Mouse (Mus musculus) stomach, postnatal 0 days (tissue): ENCODE data around the gene Adk. TPM values are rescaled to one million over a fixed set of nuclear protein-coding genes. Genes with fewer than 3 reads are reported as not detected.

Experiments
- ATAC-seq: fragments of 200-750 bp; cut with Nextera tagmentation; 2 replicates; pipeline ENCODE4 v1.8.0; 2017; ENCODE audit not compliant: low FRiP score, low TSS enrichment
- DNase-seq: peaks from one replicate; pipeline ENCODE4 v3.0.0-alpha.2; 2016; ENCODE audit warnings: low spot score
- H3K27ac ChIP-seq: fragments of 300-500 bp; sonication (generic); replicated peaks from 2 replicates; pipeline ENCODE4 v1.5.1; 2014; ENCODE audit warnings: mild to moderate bottlenecking, control low read depth
- H3K27me3 ChIP-seq: fragments of 300-500 bp; sonication (generic); 2 replicates; pipeline ENCODE4 v1.6.1; 2014; ENCODE audit warnings: low read length; ENCODE audit not compliant: control insufficient read depth, insufficient read depth
- H3K36me3 ChIP-seq: fragments of 300-500 bp; sonication (generic); 2 replicates; pipeline ENCODE4 v1.6.1; 2014; ENCODE audit warnings: low read length, mixed read lengths; ENCODE audit not compliant: control insufficient read depth, insufficient read depth
- H3K4me1 ChIP-seq: fragments of 300-500 bp; sonication (generic); replicated peaks from 2 replicates; pipeline ENCODE4 v1.6.1; 2014; ENCODE audit warnings: antibody characterized with exemption; ENCODE audit not compliant: control insufficient read depth, insufficient read depth
- H3K4me2 ChIP-seq: fragments of 300-500 bp; sonication (generic); replicated peaks from 2 replicates; pipeline ENCODE4 v1.6.1; 2014; ENCODE audit warnings: low read depth, mild to moderate bottlenecking, control low read depth, moderate library complexity
- H3K4me3 ChIP-seq: fragments of 300-500 bp; sonication (generic); 2 replicates; pipeline ENCODE4 v1.5.1; 2014; ENCODE audit warnings: low read depth, low read length, control low read depth
- H3K9ac ChIP-seq: fragments of 300-500 bp; sonication (generic); 2 replicates; pipeline ENCODE4 v1.6.1; 2014; ENCODE audit warnings: mild to moderate bottlenecking, low read length, control low read depth, mixed read lengths
- H3K9me3 ChIP-seq: fragments of 300-500 bp; sonication (generic); 2 replicates; pipeline ENCODE4 v1.6.1; 2016; ENCODE audit warnings: low read length; ENCODE audit not compliant: control insufficient read depth
- CTCF ChIP-seq: IDR thresholded peaks from 2 replicates; pipeline ENCODE4 v1.5.1; 2016; ENCODE audit warnings: antibody characterized with exemption, low read depth, mild to moderate bottlenecking, moderate library complexity
- EP300 ChIP-seq: optimal IDR thresholded peaks from 2 replicates; pipeline ENCODE3; 2016; ENCODE audit warnings: antibody characterized with exemption
- WGBS: fragments of 180-500 bp; shearing (Covaris S2); extraction: QIAGEN DNeasy Blood & Tissue Kit; methylation state at CpG from one replicate; pipeline ENCODE4 v1.1.7; 2014; 5-methylcytosine and 5-hydroxymethylcytosine counted together
- polyA plus RNA-seq: library from polyadenylated mRNA; unstranded; fragments of >200 nt; fragmentation: Nextera tagmentation; extraction: Ambion mirVana; gene quantifications from 2 replicates; pipeline ENCODE4 v1.2.1, GENCODE M21; 2015

Gene Adk
- polyA plus RNA-seq, 1 experiment from 2014 or later, result 106 TPM

DNA sequence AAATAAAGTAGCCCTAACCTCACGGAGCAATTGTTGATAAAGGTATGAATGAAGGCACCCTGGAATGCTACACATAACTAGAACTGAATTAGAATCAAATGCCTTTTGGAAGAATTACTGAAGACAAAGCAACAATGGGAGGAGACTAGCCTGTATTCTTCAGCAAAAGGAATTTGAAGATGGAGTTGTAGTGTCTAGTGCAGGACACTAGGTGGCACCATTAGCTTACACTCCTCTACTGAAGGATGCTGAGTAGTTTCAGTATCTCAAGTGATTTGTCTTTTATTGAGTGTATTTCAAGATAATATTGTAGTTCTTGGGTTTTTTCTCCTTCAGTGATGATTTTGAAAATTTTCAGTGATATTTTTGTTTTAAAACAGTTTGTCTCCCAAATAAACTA is 84.5 kb downstream of the Adk start:
- WGBS, result 28% methylated on average over 1 of the region's 1 CpGs
- ATAC-seq, result no peak
- DNase-seq, result peak; percentile 34
- H3K4me2 ChIP-seq, result no peak overlapping the region
- no peak overlapping the region for H3K27ac ChIP-seq
- H3K9ac ChIP-seq, result no peak overlapping the region
- no peaks in the 10 kb centered on the region for H3K4me1 ChIP-seq
- TF ChIP-seq EP300, result no peak
- peak; percentile 95 for TF ChIP-seq CTCF
- no peaks in the 10 kb centered on the region for H3K9me3 ChIP-seq
- no peaks in the 10 kb centered on the region for H3K27me3 ChIP-seq
- H3K36me3 ChIP-seq, result no peaks in the 10 kb centered on the region
- H3K4me3 ChIP-seq, result no peak overlapping the region

DNA sequence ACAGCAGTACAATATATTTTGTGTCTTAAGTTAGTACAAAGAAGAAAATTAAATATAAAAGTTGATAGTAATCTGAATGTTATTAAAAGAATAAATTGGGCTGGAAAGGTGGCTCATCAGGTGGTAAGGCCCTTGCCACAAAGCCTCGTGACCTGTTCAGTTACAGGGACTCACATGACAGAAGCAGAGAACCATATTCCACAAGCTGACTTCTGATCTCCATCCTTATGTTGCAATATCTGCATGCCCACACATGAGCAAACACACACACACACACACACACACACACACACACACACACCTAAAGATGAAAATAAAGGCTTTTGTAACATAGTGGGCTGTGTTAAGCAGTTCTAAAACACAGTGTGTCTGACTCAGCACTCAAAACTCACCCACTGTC is 90.2 kb downstream of the Adk start:
- no peak for DNase-seq
- Histone ChIP-seq H3K4me3 (no peak overlapping the region), H3K4me1 (no peaks in the 10 kb centered on the region), H3K27ac (no peak overlapping the region), H3K27me3 (no peaks in the 10 kb centered on the region), H3K4me2 (no peak overlapping the region), H3K9me3 (no peaks in the 10 kb centered on the region), H3K36me3 (no peaks in the 10 kb centered on the region), H3K9ac (no peak overlapping the region)
- no peak for TF ChIP-seq EP300
- WGBS, result 74% methylated on average over 1 of the region's 1 CpGs
- no peak for ATAC-seq

DNA sequence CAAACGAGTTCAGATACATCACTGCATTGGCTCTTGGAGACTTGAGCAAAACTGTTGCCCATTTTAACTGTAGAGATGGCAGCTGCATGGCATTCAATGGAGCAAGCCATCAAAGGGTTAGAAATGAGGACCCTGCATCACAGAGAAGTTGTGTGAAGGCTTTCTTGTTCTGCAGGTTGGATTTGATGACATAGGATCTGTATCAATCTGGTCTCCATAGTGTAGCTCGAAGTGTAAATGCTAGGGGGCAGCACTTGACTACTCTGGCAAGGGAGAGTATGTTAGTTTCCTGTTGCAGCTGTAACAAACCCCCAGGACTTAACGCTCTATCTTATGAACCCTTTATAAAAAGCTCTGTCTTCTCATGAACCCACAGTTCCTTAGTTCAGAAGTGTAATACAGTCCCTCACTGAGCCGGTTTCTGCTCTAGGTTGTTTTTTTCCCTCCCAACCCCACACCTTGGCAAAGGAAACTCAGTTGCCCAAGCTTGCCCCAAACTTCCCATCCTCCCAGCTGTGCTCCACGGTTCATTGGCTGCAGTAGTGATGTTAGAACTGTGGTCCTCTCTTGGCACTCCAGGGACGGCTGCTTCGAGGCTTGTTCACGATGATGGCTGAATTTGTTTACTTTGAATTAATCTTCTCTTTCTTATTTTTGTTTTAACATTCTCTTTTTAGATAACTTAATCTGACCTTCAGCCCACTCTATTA is 91.2 kb downstream of the Adk start:
- Histone ChIP-seq H3K27me3 (no peaks in the 10 kb centered on the region), H3K9me3 (no peaks in the 10 kb centered on the region), H3K36me3 (no peaks in the 10 kb centered on the region), H3K27ac (no peak overlapping the region), H3K4me2 (no peak overlapping the region), H3K4me3 (no peak overlapping the region), H3K4me1 (no peaks in the 10 kb centered on the region), H3K9ac (no peak overlapping the region)
- 50% methylated on average over 8 of the region's 8 CpGs for WGBS
- DNase-seq (peak; percentile 42), ATAC-seq (no peak)
- TF ChIP-seq CTCF (peak; percentile 80), EP300 (no peak)

DNA sequence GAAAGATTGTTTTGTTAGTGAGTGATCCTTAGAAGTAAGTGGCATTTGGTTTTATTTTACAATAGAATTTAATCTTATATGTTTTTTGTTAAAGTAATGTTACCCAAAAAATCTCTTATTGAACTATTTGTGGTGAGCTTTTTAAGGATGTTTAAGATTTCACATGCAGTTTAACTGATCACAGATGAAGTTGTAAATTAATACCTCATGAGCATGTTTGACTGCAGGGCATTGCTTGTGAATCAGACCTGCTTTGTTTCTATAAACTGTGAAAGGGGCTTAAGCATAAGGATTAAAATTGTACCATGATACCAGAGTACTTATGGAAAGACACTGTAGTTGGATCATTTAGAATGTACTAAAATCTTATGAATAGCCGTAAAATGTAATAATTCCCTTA is 94.8 kb downstream of the Adk start:
- H3K4me3 ChIP-seq, result no peak overlapping the region
- no peaks in the 10 kb centered on the region for H3K9me3 ChIP-seq
- no peak for TF ChIP-seq CTCF
- no peak for TF ChIP-seq EP300
- H3K4me2 ChIP-seq, result no peak overlapping the region
- H3K27ac ChIP-seq, result no peak overlapping the region
- H3K9ac ChIP-seq, result no peak overlapping the region
- WGBS, result 74% methylated on average over 1 of the region's 1 CpGs
- ATAC-seq, result no peak
- no peaks in the 10 kb centered on the region for H3K27me3 ChIP-seq
- H3K4me1 ChIP-seq, result no peaks in the 10 kb centered on the region
- DNase-seq, result no peak
- H3K36me3 ChIP-seq, result no peaks in the 10 kb centered on the region

DNA sequence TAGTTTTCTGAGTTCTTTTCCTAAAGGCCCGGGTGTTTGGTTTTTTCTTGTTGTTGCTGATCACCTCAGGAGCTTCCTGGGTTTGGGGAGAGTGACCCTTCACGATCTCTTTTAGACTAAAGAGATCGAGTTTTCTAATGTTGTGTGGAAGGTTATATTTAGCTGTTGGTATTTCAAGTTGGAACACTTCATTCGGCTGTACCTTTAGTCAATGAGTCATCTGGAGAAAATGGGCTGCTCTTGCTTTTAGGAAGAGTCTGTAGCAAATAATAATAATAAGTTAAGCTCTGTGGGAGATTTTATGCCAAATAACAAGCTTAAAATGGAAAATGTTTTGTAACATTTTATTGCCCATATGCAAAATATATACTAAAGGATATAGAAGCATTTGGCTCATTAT is 97.9 kb downstream of the Adk start:
- Histone ChIP-seq H3K9ac (no peak overlapping the region), H3K9me3 (no peaks in the 10 kb centered on the region), H3K36me3 (no peaks in the 10 kb centered on the region), H3K4me2 (no peak overlapping the region), H3K4me1 (no peaks in the 10 kb centered on the region), H3K4me3 (no peak overlapping the region), H3K27ac (no peak overlapping the region), H3K27me3 (no peaks in the 10 kb centered on the region)
- TF ChIP-seq EP300 (no peak), CTCF (no peak)
- ATAC-seq (no peak), DNase-seq (no peak)
- 49% methylated on average over 4 of the region's 4 CpGs for WGBS

DNA sequence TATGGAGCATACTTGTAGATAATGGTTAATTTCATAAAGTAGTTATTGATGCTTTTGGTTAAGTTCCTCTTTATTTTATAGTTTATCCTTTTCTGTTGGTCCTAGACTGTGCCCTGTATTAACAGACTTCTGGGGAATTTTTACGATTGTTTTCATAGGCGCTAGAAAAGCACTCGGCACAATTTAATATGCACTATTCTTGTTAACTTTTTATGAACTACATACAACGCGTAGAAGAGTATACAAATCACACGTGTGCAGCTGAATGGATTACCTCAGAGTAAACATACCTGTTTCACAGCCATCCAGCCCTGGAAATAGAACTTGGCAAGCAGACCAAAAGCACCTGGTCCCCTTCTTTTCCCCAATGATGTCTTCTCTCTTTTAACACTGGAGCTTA is 99.7 kb downstream of the Adk start:
- Histone ChIP-seq H3K27ac (no peak overlapping the region), H3K4me1 (no peaks in the 10 kb centered on the region), H3K9ac (no peak overlapping the region), H3K9me3 (no peaks in the 10 kb centered on the region), H3K4me3 (no peak overlapping the region), H3K36me3 (no peaks in the 10 kb centered on the region), H3K4me2 (no peak overlapping the region), H3K27me3 (no peaks in the 10 kb centered on the region)
- DNase-seq (no peak), ATAC-seq (no peak)
- no peak for TF ChIP-seq EP300
- no peak for TF ChIP-seq CTCF
- 31% methylated on average over 6 of the region's 6 CpGs for WGBS
